Mouse (Mus musculus) thymus, postnatal 10 days (tissue): ENCODE measurements around the gene Gtf3c2.
"Not testable (repeated sequence)": the region's sequence is repeated elsewhere in the genome, so short reads cannot be mapped to it uniquely, and the experiment has no call there.

Experiments used
- DNase-seq, 2 experiments: peaks; one replicate each; pipeline ENCODE4 v3.0.0; 2021; ENCODE audit warnings: low spot score in 2 of 2

Gtf3c2 gene

DNA sequence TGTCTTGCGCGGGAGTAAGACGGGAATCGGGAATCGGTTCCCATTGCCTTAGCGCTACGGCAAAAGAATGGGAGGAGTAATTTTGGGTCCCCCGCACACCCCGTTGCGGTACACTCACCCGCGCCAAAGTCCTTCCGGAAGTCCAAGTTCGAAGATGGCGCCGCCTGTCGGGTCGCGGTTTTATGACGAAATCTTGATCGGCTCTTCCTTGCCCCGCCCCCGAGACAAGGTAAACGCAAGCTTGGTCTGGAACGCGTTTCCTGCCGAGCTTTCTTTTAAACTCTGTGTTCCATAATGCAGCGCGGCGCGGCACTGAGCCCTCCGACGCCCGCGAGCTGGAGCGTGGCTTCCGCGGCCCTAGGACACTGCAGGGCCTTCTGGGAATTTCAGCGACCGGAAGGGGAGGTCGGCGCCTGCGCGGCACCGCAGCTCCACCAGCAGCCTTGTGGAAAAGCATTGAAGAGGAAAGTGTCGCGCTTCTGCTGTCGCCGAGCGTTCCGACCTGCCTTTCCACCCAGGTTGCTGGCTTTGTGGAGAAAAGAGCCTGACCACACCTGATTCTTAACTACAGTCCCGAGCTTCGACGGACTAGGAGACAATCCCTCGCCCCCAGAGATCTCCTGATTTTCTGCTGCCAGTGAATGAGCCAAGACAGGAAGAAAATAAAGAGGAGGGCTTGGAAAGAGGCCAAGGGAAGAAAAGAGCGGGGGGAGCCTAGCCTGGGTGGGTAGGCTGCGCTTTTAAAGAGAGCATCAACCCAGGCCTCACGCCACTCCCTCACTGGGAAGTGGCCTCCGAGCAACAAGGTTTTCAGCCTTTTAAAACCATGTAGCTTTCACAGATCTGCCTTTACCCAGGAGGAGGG, at the start of gene Gtf3c2, which contains the start of gene Gm29609:
Gtf3c2 (minus strand) TSS at position 379 of the 865 bp plus-strand sequence.
Gm29609 (minus strand) TSS at position 146 of the 865 bp plus-strand sequence.
- peak; percentile 94 to 97 for DNase-seq

DNA sequence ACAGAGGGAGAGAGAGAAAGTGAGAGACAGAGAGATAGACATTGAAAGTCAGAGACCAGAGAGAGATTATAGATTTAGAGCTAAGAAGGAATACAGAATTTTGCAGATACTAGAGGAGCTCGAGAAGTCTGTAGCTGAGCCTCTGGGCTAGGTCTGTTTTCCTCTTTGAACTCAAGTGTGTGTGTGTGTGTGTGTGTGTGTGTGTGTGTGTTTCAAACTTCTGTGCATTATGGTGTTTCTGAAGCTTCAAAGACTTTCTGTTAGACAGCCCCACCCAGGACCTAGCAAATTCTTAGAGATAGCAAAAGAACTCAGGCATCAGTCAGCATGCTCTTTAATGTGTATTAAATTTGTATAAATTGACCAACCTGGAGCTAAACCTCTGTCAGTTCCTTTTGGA, 46.7 kb upstream of the Gtf3c2 start:
- DNase-seq = no peak

DNA sequence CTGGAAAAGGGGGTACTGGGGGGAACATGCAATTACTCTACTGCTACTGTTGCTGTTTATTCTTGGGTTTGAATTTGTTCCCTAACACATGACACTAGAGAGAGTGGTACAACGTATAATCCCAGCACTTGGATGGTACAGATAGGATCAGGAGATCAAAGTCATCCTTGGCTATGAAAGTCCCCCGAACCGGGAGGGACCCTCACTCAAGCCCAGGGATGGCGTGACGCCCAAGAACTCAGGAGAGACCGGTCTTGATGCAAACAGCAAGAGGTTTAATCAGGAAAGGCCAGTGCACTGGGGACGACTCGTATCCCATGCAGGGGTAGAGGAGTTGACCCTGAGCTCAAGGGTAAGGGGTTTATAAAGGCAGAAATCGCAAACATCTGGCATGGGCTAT, 42.8 kb upstream of the Gtf3c2 start:
- DNase-seq = no peak

DNA sequence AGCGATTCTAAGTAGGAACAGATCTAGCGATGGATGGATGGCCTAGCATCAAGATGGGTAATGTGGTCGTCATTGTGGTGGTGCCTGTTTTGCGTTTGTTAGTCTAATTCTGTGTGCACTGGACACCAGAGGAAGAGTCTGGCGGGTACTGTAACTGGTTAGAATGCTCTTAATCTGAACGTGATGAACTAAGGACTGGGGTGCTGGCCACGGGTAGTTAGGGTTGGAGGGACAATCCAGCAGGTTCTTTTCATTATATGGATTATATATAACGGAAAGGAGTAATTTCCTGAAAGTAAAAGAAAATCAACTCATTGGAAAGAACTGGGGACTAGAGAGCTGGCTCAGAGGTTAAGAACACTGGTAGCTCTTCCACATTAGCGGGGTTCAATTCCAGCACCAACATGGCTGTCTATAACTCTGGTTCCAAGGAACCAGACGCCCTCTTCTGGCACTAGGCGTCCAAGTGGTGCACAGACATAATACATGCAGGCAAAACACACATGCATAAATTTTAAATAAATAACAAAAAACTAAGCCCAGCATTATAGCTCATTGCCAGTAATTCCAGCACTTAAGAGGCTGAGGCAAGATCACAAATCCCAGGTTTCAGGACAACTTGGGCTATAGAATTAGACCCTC, 41.5 kb upstream of the Gtf3c2 start:
- peak; percentile 31 to 35 for DNase-seq

DNA sequence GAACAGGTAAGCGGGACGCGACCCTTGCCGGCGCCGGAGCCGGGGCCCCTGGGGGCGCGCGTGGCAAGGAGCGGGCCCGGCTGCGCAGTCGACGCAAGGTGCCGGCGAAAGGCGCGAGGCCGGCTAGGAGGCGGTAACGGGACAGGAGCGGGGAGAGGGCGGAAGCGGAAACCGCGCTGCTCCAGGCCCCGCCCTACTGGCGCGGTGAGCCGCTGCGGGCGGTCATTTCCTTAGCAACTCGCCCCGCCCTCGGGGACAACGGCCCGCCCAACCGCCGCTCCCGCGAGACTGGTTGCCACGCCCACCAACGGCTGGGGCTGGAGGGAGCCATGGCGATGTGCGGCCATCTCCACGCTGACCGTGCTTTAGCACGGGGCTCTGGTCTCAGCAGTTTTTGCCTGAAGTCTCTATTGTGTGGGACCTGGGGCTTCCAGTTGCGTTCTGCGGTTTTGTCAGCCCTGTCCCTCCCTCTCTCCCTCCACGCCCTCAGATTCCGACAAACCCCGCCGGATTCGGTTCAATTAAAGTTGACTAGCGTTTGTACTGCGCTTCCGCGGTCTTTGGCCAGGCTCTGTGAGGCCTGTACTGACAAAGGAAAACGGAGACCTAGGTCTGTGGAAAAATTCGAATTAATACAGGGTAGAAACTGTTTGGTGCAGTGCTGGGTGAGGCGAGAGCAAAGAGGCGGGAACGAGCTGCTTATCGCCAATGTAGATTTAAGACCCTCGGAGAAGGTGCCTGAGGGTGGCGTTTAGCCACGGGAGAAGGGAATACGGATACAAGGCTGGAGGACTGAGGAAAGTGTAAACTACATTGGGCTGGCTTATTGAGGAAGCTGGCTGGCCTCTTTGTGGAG, 40.7 kb upstream of the Gtf3c2 start, which contains the start of gene Ppm1g:
Ppm1g (minus strand) TSS at position 240 of the 856 bp plus-strand sequence.
- peak; percentile 94 to 98 for DNase-seq

DNA sequence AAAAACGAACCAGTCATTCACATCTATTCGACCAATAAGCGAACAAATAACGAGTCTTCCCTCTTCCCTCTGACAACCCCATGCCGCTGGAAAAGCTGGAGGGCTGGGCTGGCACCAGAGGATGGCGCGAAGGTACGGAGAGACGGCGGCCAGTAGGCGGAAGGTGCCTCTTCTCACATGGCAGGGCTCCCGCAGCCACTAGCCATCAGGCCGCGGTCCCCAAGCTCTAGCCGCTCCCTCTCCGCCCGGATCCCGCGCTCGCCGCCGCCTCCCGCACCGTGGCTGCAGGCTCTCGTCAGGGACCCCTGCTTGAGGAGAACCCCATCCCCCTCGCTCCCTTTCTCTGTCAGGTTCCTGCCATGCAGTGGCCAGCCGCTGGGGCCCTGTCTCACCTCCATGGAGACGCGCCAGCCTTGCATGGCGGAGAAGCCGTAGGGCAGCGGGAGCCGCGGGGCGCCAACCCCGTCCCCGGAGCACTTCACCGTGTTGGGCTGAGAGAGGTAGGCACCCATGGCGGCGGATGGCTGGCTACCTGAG, 40.0 kb upstream of the Gtf3c2 start:
- DNase-seq = no peak

DNA sequence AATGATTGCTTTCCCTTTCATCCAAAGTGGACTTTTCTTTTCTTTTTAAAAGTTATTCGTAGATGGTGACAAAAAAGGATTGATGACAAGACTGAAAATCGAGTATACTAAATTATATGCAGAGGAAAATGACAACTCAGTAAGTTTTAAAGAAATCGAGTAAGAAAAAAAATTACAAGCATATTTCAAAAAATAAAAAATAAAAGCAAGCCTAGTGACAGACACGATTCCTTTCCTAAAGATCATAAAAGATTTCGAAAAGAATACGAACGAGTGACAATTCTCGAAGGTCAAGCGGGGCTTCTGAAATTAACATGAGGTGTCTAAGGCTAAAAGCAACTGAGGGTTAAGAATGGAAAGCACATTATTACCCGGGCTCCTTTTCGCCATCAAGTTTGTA, 39.5 kb upstream of the Gtf3c2 start:
- no peak for DNase-seq

DNA sequence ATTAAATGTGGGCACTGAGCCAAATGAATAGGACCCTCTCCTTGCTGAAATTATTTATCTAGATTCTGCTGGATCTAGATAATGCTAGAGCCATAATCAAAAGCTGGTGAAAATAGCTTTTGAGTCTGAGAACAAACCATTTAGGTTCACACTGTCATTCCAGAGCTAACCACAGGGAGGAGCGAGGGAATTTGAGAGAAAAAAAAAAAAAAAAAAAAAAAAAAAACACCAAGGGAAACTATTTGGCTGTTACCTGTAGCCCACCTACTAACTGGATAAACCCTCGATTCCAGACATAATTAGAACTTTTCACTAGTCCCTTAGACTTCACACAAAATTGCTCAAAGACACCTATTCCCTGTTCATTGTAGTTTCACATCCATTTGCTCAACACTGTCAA, 39.1 kb upstream of the Gtf3c2 start:
- no peak for DNase-seq

DNA sequence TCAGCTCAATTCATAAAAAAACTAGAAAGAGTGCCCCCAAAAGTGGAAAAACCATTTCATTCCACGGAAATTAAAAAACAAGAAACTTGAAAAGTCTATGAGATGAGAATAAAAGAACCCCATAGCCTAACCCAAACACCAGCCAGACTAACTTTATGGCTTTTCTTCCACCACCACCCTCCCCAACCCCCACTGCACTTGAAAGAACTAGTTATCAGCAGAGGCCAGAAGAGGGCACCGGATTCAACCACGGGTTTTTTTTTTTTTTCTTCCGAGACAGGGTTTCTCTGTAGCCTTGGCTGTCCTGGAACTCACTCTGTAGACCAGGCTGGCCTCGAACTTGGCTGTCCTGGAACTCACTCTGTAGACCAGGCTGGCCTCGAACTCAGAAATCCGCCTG, 38.4 kb upstream of the Gtf3c2 start:
- DNase-seq = no peak

DNA sequence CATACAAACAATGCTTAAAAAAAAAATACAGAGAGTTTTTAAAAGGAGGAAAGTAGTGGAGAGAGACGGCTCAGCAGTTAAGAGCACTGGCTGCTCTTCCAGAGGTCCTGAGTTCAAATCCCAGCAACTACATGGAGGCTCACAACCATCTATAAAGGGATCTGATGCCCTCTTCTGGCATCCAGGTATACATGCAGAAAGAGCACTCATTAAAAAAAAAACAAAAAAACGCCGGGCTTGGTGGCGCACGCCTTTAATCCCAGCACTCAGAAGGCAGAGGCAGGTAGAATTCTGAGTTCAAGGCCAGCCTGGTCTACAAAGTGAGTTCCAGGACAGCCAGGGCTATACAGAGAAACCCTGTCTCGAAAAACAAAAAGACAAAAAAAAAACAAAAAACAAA, 36.6 kb upstream of the Gtf3c2 start:
- not testable (repeated sequence) for DNase-seq

DNA sequence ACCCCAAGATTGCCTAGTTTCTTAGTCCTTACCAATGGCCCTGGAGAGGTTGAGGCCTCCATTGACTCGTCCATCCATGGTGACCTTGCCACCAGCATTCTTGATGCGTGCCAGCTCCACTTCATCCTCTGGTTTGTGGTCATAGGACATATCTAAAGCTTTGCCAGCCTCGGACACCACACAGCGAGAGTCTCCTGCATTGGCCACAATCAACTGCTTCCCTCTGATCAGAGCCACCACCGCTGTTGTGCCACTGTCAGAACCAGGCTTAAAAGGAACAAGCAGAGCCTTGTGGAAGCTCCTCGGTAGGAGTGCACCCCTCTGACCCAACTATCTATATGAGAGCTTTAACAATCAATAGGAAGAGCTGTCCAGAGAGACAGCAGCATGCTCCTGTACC, 24.5 kb upstream of the Gtf3c2 start:
- DNase-seq = no peak

DNA sequence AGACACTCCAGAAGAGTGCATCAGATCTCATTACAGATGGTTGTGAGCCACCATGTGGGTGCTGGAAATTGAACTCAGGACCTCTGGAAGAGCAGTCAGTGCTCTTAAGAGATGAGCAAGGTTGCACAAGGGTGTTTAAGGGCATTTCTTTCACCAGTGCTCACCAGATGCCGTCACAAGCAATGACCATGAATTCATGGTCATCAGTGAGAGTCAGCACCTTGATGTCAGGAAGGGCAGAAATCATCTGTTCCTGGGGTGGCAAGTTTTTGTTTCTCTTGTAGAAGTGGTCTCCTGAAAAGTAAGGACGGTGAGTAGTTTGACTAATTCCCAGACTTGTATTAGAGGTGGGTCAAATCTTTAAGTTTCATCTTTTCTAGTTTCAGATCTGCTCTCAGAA, 23.9 kb upstream of the Gtf3c2 start:
- DNase-seq = no peak

DNA sequence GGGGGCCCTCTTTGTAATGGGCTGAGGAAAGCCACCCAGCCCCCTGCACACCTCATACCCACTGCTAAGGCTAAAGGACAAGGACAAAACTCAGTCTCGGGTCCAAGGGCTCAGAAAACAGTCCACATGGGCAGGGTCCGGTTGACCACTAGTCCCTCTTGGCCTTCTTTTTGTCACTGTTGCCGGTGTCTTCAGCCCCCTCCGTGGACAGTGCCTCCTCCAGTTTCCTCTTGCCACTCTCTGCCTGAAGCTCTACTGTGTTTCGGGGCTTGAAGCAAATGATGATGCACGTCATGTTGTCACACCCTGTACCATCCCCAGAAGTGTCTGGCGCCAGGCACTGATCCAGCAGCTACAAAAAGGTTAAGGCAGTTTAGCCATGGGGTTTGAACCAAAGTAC, 23.0 kb upstream of the Gtf3c2 start:
- DNase-seq = no peak

DNA sequence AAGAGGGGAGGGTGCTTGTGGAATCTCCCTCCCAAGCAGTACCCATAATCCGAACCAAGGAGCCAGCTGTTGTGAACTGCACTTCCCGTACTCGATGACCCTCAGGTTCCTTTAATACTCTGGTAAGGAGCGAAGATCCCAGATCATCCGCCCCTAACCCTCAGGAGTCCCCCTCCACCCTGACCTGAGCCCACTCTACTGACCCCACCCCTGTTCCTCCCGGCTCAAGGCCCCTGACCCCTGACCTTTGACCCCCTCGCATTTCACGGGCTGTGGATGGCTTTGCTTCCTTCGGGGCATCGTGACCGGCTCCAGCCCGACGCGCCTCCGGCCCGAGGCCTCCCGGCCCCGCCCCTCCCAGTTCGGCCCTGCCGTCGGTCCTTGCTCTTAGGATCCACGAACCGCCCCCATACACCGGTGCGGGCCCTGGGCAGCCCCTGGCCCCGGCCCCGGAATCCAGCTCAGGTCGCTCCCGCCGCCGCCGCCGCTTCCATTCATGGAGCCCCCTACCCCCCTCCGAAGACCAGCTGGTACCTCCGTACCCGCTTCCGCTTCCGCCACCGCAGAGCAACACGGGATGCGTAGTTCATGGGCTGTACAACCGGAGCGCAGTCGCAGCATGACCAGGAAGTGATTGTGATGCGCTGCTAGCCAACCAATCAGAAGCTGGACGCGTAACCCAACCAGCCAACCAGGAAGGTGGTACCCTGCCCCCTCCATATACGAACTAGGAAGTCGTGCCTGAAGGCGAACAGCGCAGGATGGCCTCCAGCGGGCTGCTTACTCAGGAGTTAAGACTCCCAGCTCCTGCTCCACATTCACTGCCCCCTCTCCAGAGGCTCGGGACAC, 22.0 kb upstream of the Gtf3c2 start, which contains the start of gene Zfp513:
Zfp513 (minus strand) TSS at position 562 of the 849 bp plus-strand sequence.
- DNase-seq = peak; percentile 91 to 96

DNA sequence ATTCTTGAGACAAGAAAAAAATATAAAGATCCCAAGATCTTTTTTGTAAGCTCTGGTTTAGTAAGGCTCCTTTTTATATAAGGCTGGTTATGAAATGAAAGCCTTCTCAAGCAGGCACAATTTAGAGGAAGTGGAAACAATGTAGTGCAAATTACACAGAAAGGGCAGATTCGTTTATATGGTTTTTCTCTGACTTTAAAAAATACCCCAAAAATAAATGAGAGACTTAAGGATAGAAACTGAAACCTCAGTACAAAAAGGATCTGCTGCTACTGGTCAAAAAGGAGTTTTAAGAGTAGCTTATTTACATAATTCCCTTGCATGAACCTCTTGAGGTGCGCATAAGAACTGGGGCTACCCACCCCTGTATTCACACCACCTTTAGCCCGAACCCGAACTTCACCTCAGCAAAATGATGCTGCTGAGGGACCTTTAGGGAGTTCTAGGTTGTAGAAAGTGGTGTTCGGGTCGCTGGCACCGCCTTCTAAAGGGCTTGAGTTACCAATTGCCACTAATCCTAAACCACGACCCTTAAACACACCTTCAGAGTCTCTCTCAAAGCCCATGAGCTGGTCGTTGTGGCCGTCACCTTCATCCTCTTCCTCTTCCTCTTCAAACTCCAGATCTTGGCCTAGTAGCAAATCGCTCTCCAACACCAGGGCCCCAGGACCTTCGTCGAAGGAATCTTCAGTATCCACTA, 21.2 kb upstream of the Gtf3c2 start:
- no peak for DNase-seq

DNA sequence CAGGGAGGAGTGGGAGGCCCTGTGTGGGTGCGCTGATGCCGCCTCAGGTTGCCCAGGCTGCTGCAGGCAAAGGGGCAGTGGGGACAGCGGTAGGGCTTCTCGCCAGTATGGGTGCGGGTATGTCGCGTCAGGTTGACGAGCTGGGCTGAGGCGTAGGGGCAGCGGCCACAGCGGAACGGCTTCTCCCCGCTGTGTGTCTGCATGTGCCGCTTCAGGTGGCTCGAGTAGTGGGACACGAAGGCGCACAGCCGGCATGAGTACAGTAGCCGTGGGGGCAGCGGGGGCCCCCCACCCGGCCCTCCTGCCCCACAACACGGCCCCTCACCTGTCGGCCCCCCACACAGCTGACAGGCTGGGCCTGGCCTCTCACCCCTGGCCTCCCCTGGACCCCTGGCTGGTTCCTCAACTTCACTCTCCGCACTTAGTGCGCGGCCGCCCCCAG, 20.4 kb upstream of the Gtf3c2 start:
- no peak for DNase-seq

DNA sequence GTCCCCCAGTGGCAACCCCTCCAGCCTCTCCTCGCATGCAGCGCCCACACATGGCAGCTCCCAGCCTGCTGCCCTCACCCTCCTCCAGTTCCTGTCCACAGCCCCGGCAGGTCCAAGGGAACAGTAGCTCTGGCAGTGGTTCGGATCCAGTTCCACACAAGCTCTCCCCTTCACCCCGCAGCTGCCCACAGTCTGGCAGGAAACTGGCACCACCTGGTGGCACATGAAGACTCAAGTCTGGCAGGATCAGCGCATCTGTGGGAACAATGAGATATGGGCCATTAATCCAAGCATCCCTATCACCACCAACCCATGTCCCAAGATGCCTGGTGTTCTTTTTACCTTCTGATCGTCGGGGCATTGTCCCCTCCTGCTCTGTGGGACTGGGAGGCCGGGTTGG, 19.9 kb upstream of the Gtf3c2 start:
- DNase-seq = peak in 1 of 2 experiments; percentile 21

DNA sequence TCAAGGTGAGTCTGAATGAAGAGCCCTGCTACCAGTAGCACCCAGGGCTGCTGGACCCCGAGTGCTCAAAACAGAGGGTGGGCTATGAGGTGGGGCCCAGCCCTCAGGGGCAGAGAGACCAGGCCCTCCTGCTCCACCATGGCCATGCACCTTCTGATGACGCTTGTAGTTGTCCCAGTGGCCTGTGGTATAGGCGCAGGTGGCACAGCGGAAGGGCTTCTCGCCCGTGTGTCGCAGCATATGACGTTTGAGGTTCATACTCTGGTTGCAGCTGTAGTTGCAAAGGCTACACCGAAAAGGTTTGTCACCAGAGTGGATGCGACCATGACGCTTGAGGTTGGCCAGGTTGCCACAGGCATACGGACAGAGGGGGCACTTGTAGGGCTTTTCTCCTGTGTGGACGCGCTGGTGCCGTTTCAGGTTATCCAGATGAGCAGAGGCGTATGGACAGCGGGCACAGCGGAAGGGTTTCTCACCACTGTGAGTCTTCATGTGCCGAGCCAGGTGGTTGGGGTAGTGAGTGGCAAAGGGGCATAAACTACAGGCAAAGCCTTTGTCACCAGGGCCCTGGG, 19.5 kb upstream of the Gtf3c2 start:
- no peak for DNase-seq

DNA sequence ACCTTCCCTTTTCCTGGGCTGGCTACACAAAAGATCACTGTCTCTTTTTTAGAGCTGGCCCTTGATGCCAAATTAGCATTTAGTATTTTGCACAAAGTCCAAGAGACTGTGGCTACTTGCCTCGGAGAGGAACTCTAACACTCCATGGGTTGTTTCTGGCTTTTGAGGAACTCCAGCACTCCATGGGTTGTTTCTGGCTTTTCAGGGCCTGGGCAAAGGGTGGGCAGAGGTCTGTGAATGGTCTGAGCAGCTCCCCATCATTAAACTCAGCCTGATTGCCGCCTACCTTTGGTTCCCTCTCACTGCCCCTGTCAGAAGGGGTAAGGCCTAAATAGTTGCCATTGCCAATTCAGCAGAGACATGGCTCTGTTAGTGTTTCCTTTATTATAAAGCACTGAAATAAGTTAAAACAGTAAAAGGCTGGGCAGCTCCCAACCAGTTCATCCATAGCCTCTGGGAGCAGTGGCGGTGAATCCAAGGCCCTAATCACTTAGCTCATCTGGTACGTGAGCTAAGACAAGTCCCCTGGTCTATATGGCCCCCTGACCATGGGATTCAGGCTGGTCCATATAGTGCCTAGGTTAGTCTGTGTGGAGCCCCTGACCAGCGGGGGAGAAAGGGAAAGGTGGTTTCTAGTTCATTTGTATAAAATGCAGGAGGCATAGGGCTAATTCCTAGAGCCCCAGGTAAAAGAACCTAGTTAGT, 18.8 kb upstream of the Gtf3c2 start:
- DNase-seq = no peak
